Mouse (Mus musculus) G1E (cell line): Measurements from ENCODE around the gene Cacng2. TPM values are rescaled to one million over a fixed set of nuclear protein-coding genes. Genes with fewer than 3 reads are reported as not detected.

Experiments used
- ATAC-seq: 2 replicates; pipeline ENCODE4 v1.8.0; 2016; ENCODE audit warnings: mild to moderate bottlenecking; ENCODE audit not compliant: insufficient number of reproducible peaks, poor library complexity, low FRiP score, severe bottlenecking; ENCODE audit errors: extremely low read depth
- DNase-seq: peaks from one replicate; pipeline ENCODE4 v3.0.0; 2012; ENCODE audit warnings: low spot score
- H3K27me3 ChIP-seq: 2 replicates; pipeline ENCODE4 v1.6.1; 2012; ENCODE audit warnings: mild to moderate bottlenecking, low read length, inconsistent platforms; ENCODE audit not compliant: insufficient read depth
- H3K36me3 ChIP-seq: replicated peaks from 2 replicates; pipeline ENCODE3; 2012; ENCODE audit warnings: mild to moderate bottlenecking, inconsistent platforms
- H3K4me1 ChIP-seq: 2 replicates; pipeline ENCODE4 v1.6.1; 2012; ENCODE audit warnings: low read depth, low read length, inconsistent platforms, mixed read lengths; ENCODE audit not compliant: insufficient read depth
- H3K4me3 ChIP-seq: 2 replicates; pipeline ENCODE4 v1.5.1; 2012; ENCODE audit warnings: low read depth, mild to moderate bottlenecking, inconsistent platforms, low read length, moderate library complexity, mixed read lengths
- H3K9me3 ChIP-seq: replicated peaks from 2 replicates; pipeline ENCODE4 v1.6.1; 2012; ENCODE audit warnings: inconsistent platforms
- CTCF ChIP-seq: IDR thresholded peaks from 2 replicates; pipeline ENCODE4 v1.5.1; 2012; ENCODE audit warnings: low read depth, low read length, inconsistent platforms, mixed read lengths
- GATA1 ChIP-seq: IDR thresholded peaks from 2 replicates; pipeline ENCODE4 v1.6.1; 2012; ENCODE audit warnings: borderline replicate concordance, low read length, inconsistent platforms, mixed read lengths
- GATA2 ChIP-seq: IDR thresholded peaks from 2 replicates; pipeline ENCODE4 v1.6.1; 2012; ENCODE audit warnings: low read depth, low read length, inconsistent platforms, borderline replicate concordance
- POLR2AphosphoS5 ChIP-seq: IDR thresholded peaks from 2 replicates; pipeline ENCODE4 v1.6.1; 2012; ENCODE audit warnings: low read depth, low read length, inconsistent platforms; ENCODE audit not compliant: insufficient replicate concordance
- TAL1 ChIP-seq: conservative IDR thresholded peaks from 2 replicates; pipeline ENCODE4 v1.6.1; 2012; ENCODE audit warnings: low read depth, low read length, inconsistent platforms, mixed read lengths
- polyA plus RNA-seq: library from polyadenylated mRNA; stranded (reverse); fragments of >175 nt; gene quantifications from 2 replicates; pipeline ENCODE4 v1.2.3, GENCODE M21; 2012
- total RNA-seq, 2 experiments: library from RNA; stranded (forward) in 1 of 2; stranded (reverse) in 1 of 2; fragments of 200-1000 nt in 1 of 2; fragments of >200 nt in 1 of 2; fragmentation: Nextera tagmentation in 1 of 2; gene quantifications; 2 replicates each; pipeline ENCODE4 v1.2.3; 2014 to 2017

Gene Cacng2
- total RNA-seq (2014; fragmentation: Nextera tagmentation), result not detected in 2 replicates
- total RNA-seq (2017), result under 0.01 and 0.05 TPM in 2 replicates
- not detected in 2 replicates for polyA plus RNA-seq

DNA sequence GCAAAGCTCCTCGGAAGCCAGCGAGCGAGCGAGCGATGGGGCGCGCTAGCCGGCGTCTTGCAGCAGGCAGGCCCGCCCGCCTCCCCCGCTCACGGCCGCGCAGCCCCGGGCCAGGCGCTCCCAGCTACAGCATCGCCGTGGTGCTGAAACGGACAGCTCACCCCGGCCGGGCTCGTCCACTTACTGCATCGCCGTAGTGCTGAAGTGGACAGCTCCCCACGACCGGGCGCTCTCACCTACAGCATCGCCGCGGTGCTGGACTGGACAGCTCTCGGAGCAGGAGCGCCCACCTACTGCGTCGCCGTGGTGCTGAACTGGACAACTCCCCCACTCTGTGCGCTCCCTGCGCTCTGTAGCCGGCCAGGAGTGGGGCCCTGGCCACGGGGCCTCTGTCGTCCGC lies at the start of gene Cacng2:
Cacng2 (minus strand) TSS at position 325 of the 400 bp plus-strand sequence.
- TF ChIP-seq POLR2AphosphoS5 (no peak), GATA2 (no peak), CTCF (no peak), TAL1 (no peak), GATA1 (no peak)
- no peak for ATAC-seq
- DNase-seq, result peak; percentile 61
- Histone ChIP-seq H3K36me3 (no peaks in the 10 kb centered on the region), H3K9me3 (peaks cover 10% of the 10 kb centered on the region), H3K4me1 (no peaks in the 10 kb centered on the region), H3K4me3 (no peak within 1 kb of the TSS), H3K27me3 (no peaks in the 10 kb centered on the region)

DNA sequence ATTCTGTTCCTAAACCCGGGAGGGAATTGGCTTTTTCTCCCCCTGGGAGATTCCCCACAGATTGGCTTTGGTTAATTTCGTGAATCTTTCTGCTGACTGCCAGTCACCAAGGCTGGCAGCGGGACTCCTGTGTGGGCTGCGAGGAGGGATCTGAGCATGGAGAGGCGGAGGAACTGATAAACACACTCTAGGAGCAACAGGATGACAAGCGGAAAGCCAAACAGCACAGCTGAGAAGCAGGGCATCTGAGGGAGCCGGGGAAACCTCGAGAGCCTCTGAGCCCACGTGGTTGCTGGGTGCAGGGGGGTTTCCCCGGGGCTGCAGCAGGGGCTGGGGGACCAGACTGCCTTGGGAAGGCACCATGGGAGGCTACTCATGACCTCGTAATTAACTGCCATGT lies 49.7 kb upstream of the Cacng2 start:
- no peak overlapping the region for H3K4me3 ChIP-seq
- peaks cover 78% of the 10 kb centered on the region for H3K36me3 ChIP-seq
- H3K27me3 ChIP-seq, result no peaks in the 10 kb centered on the region
- ATAC-seq (no peak), DNase-seq (no peak)
- no peaks in the 10 kb centered on the region for H3K9me3 ChIP-seq
- TF ChIP-seq CTCF (no peak), GATA2 (no peak), GATA1 (no peak), POLR2AphosphoS5 (no peak), TAL1 (no peak)
- H3K4me1 ChIP-seq, result peaks cover 21% of the 10 kb centered on the region

DNA sequence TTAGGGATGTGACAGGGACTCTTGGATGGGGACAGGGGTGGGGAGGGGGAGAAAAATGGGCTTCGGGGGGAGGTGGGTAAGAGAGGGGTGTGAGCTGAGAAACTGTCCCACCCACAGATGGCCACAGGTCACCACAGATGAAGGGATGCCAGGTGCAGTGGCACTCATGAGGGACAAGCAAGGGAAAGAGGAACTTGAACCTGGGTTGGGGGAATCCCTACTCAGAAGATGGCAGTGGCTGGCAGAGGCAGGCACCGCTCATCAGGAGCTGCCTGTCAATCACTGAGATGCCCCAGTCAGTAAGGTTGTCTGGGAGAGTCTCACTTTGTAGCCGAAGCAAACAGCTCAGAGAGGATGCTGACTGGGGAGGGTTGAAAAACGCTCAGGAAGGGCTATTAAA lies 45.5 kb upstream of the Cacng2 start:
- ATAC-seq, result no peak
- TF ChIP-seq CTCF (no peak), POLR2AphosphoS5 (no peak), TAL1 (no peak)
- H3K4me3 ChIP-seq, result no peak overlapping the region
- H3K4me1 ChIP-seq, result no peaks in the 10 kb centered on the region
- H3K9me3 ChIP-seq, result no peaks in the 10 kb centered on the region
- H3K27me3 ChIP-seq, result no peaks in the 10 kb centered on the region
- H3K36me3 ChIP-seq, result peaks cover 87% of the 10 kb centered on the region
- no peak for DNase-seq

DNA sequence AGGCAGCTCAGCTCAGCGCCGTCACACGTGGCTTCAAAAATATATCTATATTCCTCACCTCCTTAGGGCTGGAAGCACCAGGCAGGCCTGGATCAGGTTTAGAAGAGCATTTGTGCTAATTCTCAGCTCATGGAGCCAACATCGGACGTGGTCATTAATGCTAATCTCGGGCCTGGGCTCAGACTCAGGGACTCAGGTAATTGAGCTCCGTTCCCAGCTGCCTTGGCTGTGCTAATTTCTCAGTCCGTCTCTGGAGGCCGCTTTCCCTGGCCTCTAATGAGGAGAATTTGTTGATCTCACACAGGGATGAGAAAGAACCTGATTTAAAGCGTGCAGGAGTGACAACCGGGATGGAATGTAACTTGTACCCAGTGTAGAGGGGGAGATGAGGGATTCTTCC lies 44.6 kb upstream of the Cacng2 start:
- ATAC-seq (no peak), DNase-seq (no peak)
- Histone ChIP-seq H3K4me1 (no peaks in the 10 kb centered on the region), H3K4me3 (no peak overlapping the region), H3K27me3 (no peaks in the 10 kb centered on the region), H3K36me3 (peaks cover 79% of the 10 kb centered on the region), H3K9me3 (no peaks in the 10 kb centered on the region)
- no peak for TF ChIP-seq GATA1
- TF ChIP-seq POLR2AphosphoS5, result no peak

DNA sequence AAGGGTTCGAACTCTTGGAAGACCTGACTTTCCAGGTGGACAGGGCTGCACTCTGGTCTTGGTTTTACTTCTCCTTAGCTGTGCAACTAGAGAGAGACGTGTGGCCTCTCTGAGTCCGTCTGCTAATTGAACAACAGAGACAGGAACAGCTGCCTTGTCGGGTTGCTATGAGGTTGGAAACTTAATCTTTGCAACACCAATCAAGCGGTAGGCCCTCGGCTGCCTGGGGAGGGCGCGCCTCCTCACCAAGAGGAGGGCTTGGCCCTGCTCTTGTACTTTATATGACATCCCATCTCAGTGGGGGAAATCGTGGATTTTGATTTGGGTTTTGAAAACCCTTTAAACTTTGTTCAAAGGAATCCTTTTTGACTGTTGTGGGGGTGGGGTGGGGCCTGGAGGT lies 42.1 kb upstream of the Cacng2 start:
- TF ChIP-seq GATA1 (no peak), POLR2AphosphoS5 (no peak), TAL1 (no peak), CTCF (no peak), GATA2 (no peak)
- ATAC-seq (no peak), DNase-seq (no peak)
- Histone ChIP-seq H3K4me1 (no peaks in the 10 kb centered on the region), H3K36me3 (peaks cover 54% of the 10 kb centered on the region), H3K27me3 (peaks cover 3% of the 10 kb centered on the region; the same call in 1 of the 2 replicates), H3K9me3 (no peaks in the 10 kb centered on the region), H3K4me3 (no peak overlapping the region)

DNA sequence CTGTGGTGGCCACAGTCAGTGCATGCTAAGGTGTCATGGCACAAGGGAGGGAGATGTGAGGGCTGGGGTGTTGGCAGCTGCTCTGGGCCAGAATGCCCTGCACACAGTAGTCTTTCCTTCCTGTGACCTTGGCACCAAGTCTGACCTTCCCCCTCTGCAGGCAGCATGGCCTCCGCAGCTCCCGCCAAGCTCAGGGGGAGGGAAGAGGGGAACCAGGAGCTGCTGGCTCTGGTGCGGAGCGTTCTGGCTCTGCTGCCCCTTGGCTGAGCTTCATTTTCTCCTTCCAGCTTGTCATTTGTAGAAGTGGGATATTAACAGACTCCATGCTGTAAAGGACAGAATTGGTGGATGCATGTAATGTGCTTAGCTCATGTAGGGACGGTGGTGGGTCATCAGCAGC lies 38.5 kb upstream of the Cacng2 start:
- H3K9me3 ChIP-seq, result no peaks in the 10 kb centered on the region
- H3K4me1 ChIP-seq, result no peaks in the 10 kb centered on the region
- H3K27me3 ChIP-seq, result peaks cover 6% of the 10 kb centered on the region; the same call in 1 of the 2 replicates
- H3K4me3 ChIP-seq, result no peak overlapping the region
- ATAC-seq (no peak), DNase-seq (no peak)
- no peak for TF ChIP-seq TAL1
- TF ChIP-seq GATA1, result no peak
- TF ChIP-seq POLR2AphosphoS5, result no peak
- no peak for TF ChIP-seq CTCF
- TF ChIP-seq GATA2, result no peak
- peaks cover 18% of the 10 kb centered on the region for H3K36me3 ChIP-seq

DNA sequence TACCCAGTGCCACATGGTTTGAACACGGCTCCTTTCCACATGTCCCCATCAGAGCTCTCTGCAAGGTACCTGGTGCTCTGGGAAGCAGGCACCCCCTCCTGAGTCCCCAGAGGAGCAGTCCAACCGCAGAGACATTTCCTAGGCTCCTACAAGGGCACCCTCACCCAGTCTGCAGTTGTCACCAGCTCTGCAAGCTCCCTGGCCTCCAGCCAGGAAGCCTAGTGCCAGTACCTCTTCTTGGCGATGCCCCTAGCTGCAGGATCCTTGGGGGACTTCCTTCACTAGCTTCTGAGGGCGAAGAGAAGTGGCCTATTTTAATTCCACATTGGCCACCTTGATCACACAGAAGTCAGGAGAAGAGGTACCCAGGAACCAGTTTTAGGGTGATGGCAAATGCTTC lies 38.0 kb upstream of the Cacng2 start:
- Histone ChIP-seq H3K4me1 (no peaks in the 10 kb centered on the region), H3K9me3 (no peaks in the 10 kb centered on the region), H3K4me3 (no peak overlapping the region), H3K27me3 (peaks cover 6% of the 10 kb centered on the region; the same call in 1 of the 2 replicates), H3K36me3 (peaks cover 13% of the 10 kb centered on the region)
- no peak for TF ChIP-seq POLR2AphosphoS5
- no peak for TF ChIP-seq TAL1
- no peak for TF ChIP-seq GATA2
- no peak for TF ChIP-seq CTCF
- no peak for TF ChIP-seq GATA1
- ATAC-seq (no peak), DNase-seq (no peak)
